Mouse (Mus musculus): Measurements from ENCODE around the gene Spon1.
A peak's percentile ranks its signal among the peaks of the same experiment; 100 is the strongest.

The Spon1 gene

DNA sequence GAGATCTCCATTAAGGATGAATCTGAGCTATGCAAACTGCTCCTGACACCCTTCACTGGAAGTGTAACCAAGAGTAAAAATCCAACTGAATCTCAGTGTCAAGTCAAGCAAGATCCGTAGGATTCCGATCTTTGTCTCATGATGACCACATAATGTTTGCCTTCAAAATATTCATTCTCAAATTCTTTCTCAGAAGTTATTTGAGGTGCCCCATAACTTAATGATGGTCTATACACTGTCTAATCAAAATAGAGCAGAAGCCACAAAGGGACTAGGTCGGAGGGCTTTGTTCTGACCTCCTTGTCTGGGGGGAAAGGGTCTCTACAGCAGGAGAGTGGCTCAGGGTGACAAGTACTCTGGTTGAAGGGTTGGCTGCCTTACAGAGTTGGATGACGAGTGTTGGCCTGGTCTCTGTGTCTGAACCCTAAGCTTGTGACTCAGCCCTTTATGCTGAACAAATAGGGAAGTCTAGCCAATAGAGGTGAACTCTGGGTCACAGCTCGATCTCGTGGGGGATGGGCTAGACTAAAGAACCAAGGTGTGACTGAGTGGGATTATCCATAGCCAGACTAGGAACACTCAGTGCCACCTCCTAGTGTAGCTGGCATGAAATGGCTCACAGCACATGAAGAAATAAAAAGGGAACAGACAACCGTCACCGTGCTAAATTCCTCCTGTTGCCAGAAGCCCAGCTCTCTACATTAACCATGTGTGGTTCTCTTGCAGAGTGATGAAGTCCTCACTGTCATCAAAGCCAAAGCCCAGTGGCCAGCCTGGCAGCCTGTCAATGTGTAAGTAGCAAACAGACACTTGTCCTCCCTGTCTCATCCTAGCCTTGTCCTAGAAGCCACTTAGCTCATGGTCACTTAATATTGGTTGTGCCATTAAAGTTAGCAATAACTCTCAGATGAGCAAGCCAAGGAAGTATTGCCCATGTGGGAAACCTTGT is 250.5 kb downstream of the Spon1 start:
- DNase-seq, result no peak

GRCm38 (mm10) chr7:114018861-114019260 is 253.1 kb downstream of the Spon1 start:
- no peak for DNase-seq

DNA sequence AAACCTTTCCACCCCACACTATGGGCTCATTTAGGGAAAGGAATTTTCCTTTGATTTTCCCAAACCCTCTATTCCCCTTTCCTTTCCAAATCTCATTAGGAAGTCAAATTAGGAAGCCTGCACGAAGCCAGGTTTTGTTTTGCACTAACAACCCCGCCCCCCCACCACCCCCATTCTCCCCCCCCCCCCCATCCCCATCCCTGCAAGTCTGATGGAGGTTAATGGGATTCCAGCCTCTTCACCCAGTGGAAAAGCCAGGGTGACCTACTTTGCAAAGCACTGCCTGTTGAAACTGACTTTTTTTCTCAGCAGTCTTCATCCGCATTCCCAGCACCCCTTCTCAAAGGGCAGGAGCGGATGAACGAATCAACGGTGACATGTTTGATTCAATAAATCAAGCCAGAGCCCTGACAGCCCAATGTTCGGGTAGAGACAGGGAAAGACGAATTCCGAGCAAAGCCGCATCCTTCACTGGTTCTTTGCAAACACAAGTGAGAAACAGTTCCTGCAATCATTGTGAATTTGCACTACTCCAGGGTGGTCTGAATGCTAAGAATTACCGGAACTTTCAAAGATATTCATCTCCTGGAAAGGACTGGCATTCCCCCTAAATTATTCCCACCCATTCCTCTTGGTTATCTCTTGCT is 254.4 kb downstream of the Spon1 start:
- no peak for DNase-seq

- peak; percentile 90 for DNase-seq
These were observed 254.9 kb downstream of the Spon1 start for GRCm38 (mm10) chr7:114020704-114021093.

DNA sequence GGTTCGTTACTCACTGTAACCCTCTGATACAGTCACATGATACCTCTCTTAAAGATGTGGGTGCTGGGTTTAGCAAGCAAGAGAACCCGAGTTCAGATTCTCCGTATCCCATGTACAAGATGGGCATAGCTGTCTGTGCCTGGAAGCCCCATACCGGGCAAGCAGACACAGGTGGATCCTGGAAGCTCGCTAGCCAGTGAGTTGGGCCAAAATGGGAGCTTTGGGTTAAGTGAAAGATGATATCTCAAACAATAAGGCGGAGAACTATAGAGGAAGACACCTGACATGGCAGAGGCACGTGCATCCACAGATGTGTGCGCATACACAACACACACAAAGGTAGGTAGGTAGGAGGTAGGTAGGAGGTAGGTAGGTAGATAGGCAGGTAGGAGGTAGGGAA is 261.1 kb downstream of the Spon1 start:
- peak; percentile 53 for DNase-seq

DNA sequence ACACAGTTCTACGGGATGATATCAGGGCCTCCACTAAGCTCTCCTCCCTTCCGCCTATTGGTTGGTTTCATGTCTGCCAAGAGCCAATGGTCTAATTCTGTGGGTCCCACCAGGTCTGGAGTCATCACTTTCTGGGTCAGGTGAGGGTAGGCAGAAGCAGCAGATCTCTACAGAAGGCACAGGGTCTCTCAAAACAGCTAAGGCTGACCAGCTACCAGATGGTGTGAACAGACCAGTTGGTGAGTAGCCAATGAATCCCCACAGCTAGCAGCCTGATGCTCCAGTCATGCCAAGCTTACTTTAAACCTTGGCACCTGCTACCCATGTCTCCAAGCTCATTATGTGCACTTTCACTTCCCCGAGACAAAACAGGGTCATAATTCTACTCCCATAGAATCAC is 261.6 kb downstream of the Spon1 start:
- peak; percentile 95 for DNase-seq

DNA sequence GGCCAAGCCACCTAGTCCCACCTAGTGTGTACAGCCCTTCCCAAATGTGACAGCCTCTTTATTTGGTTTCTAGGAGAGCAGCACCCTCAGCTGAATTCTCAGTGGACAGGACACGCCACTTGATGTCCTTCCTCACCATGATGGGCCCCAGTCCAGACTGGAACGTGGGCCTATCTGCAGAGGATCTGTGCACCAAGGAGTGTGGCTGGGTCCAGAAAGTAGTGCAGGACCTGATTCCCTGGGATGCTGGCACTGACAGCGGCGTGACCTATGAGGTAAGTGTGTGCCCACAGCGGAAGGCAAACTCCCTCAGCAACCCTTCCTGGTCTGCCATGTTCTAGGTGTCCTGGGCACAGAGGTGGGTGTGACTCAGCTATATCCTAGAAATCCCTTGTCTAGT is 263.0 kb downstream of the Spon1 start:
- DNase-seq, result peak; percentile 60

GRCm38 (mm10) chr7:114029596-114029995 is 263.8 kb downstream of the Spon1 start:
- DNase-seq, result peak; percentile 85

- DNase-seq, result peak; percentile 64
These were observed 271.4 kb downstream of the Spon1 start for GRCm38 (mm10) chr7:114037237-114037636.

DNA sequence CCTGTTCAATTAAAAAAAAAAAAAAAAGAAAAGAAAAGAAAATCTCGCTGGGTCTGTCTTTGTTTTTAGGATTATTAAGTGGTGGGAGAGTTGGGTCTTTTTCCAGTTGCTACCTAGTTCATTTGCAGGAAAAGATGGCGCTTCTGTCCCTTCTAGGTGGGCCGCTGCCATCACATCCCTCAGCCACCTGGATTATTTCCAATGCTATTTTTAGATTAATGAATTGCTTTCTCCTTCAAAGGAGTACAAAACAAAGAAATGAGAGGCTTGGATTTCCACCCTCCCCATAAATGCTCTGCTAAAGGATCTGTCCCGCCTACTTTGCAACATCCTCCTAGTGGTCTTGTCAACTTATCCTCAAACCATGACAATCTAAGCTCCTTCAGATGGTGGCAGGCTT is 275.6 kb downstream of the Spon1 start:
- DNase-seq, result no peak

DNA sequence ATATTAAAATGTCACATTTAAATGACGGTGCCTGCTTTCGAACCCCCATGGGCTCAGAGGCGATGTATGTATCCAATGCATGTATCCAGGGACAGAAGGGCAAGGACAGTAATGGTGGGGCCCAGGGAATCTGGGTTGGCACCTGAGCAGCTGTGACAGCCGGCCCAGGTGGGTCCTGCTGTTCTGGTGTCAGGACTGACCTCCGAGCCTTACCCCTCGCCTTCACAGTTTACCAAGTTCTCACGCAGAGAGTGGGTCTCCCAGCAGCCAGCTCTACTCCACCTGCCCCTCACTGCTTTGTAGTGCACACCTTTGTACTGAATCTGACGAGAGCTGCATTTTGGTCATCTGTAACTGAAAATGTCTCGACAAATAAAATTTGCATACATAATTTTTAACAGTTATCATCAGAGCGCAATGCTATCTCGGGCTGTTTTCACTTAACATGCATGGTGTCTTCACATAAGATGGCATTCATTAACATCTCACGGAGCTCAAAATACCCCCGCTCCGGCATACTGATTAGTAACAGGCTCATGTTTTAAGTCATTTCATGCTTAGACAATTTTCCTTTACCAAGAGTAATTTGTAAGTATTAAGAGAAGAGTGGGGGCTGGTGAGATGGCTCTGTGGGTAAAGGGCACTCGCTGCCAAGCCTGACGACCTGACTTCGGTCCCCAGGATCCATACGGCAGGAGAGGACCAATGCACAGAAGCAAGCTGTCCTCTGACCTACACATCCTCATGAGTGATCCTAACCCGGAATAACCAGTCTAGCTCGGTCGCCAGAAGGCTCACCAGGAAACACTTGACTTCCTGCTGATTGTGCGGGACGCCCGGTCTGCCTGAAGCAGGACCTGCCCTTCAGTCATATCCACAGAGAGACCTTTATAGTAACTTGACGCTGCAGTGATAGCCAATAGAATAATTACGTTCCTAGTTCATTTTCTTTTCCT is 277.5 kb downstream of the Spon1 start:
- DNase-seq, result no peak

- DNase-seq, result no peak
These were observed 278.2 kb downstream of the Spon1 start for GRCm38 (mm10) chr7:114043929-114044549.

DNA sequence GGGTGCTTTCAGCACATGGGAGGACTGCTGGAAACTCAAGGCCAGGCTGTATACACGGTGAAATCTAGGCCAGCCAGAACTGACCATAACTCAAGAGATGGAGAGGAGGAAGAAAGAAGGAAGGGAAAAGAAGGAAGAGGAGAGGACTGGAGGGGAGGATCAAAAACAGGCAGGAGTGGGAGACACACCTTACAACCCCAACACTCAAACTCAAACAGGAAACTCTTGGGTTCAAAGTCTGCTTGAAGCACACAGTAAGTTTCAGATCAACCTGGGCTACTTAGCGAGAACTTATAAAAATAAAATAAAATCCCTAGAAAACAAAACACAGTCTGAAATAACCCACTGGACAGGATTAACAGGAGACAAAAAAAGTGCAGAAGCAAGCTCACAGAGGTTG is 280.0 kb downstream of the Spon1 start:
- no peak for DNase-seq

DNA sequence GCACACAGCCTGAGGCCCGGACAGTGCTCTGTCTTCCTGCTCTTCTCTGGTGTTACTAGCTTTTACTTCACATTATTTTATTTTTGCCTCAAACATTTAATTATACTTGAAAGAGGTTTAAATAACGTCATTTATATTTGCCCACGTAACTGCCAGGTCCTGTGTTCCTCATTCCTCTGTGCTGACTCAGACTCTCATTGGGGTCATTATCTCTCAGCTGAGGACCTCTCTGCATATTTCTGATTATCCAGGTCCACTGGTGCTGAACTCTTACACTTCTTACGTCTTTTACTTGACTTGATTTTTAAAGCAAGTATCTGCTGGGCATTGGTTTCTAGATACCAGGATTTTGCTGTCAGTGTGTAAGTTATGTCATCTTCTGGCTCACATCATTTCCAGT is 287.9 kb downstream of the Spon1 start:
- no peak for DNase-seq

GRCm38 (mm10) chr7:114058166-114058565 is 292.4 kb downstream of the Spon1 start:
- no peak for DNase-seq

- no peak for DNase-seq
These were observed 293.2 kb downstream of the Spon1 start for GRCm38 (mm10) chr7:114058927-114059441.

DNA sequence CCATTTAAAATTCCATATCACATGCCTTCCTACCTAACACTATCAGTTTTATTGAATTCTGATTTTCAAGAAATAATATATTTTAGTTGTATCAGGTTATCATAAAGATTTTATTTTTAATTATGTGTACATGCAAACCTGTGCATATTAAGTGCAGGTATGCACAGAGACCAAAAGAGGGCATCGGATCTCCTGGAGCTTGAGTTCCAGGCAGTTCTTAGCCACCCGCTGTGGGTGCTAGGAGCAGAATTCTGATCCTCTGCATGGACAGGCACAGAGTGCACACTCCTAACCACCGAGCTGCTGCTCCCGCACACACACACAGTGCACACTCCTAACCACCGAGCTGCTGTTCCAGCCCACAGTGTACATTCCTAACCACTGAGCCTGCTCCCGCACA is 294.6 kb downstream of the Spon1 start:
- DNase-seq, result no peak

GRCm38 (mm10) chr7:114062451-114062850 is 296.7 kb downstream of the Spon1 start:
- DNase-seq, result no peak

GRCm38 (mm10) chr7:114063534-114063933 is 297.7 kb downstream of the Spon1 start:
- DNase-seq, result no peak

DNA sequence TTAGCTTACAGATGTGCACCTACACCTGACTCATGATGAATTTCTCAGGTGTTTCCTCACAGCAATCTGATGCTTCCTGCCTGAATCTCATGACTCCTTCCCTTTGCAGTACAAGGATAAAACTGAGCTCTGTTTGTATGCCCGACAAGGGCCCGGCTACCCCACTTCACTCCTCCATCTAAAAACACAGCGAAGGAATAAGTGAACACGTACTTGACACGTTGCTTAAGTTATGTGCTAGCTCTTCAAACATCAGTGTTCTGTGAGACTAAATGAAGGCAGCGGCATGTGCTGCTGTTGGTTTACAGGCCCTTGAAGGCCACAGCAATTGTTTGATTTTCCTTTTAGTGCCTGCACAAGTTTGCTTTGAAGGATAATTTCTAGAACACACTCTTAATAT is 298.2 kb downstream of the Spon1 start:
- DNase-seq, result no peak

GRCm38 (mm10) chr7:114065407-114066185 is 299.8 kb downstream of the Spon1 start:
- no peak for DNase-seq

All from cerebellum, adult 11-12 months (tissue).